Mouse (Mus musculus): ENCODE measurements at regions not wholly inside any gene's neighbourhood (a gene's known extent, or its start where the extent isn't known, plus 50 kb on each side); places are given as distances from the start of the nearest gene placed in this dataset.

- Histone ChIP-seq H3K4me1 (no peaks in the 10 kb centered on the region), H3K4me2 (no peak overlapping the region), H3K4me3 (no peak overlapping the region), H3K9me3 (no peaks in the 10 kb centered on the region), H3K9ac (no peak overlapping the region), H3K36me3 (no peaks in the 10 kb centered on the region), H3K27me3 (0 out of 2 replicates have a peak, but pooled peaks cover 4% of the 10 kb centered on the region), H3K27ac (no peak overlapping the region)
- no peak for ATAC-seq (ENCODE audit: insufficient number of reproducible peaks, insufficient read depth, low FRiP score, low TSS enrichment, low read depth)
Measured at GRCm38 (mm10) chr4:71663397-71663796, 94.4 kb downstream of the Gm11232 start.

- Histone ChIP-seq H3K4me3 (no peak overlapping the region), H3K27ac (no peak overlapping the region), H3K27me3 (no peaks in the 10 kb centered on the region), H3K4me2 (no peak overlapping the region), H3K4me1 (no peaks in the 10 kb centered on the region), H3K9ac (no peak overlapping the region), H3K36me3 (no peaks in the 10 kb centered on the region), H3K9me3 (no peaks in the 10 kb centered on the region)
- 96% methylated on average over 10 of the region's 10 CpGs for WGBS
- ATAC-seq (ENCODE audit: insufficient number of reproducible peaks, insufficient read depth, low FRiP score, low TSS enrichment, low read depth): no peak
Measured at GRCm38 (mm10) chr4:71640521-71640920, 117.2 kb downstream of the Gm11232 start.

- Histone ChIP-seq H3K9me3 (no peaks in the 10 kb centered on the region), H3K4me2 (no peak overlapping the region), H3K36me3 (no peaks in the 10 kb centered on the region), H3K27me3 (no peaks in the 10 kb centered on the region), H3K27ac (no peak overlapping the region), H3K9ac (no peak overlapping the region), H3K4me3 (no peak overlapping the region), H3K4me1 (no peaks in the 10 kb centered on the region)
- 44% methylated on average over 2 of the region's 2 CpGs for whole genome bisulfite sequencing
- no peak for ATAC-seq (ENCODE audit: insufficient number of reproducible peaks, insufficient read depth, low FRiP score, low TSS enrichment, low read depth)
Measured at GRCm38 (mm10) chr4:71627088-71627487, 130.7 kb downstream of the Gm11232 start.

GRCm38 (mm10) chr4:71626626-71627025 lies 131.1 kb downstream of the Gm11232 start:
- 59% methylated on average over 1 of the region's 1 CpGs for WGBS
- no peak for ATAC-seq (ENCODE audit: insufficient number of reproducible peaks, insufficient read depth, low FRiP score, low TSS enrichment, low read depth)
- Histone ChIP-seq H3K27me3 (no peaks in the 10 kb centered on the region), H3K9me3 (no peaks in the 10 kb centered on the region), H3K4me3 (no peak overlapping the region), H3K36me3 (no peaks in the 10 kb centered on the region), H3K9ac (no peak overlapping the region), H3K4me1 (no peaks in the 10 kb centered on the region), H3K27ac (no peak overlapping the region), H3K4me2 (no peak overlapping the region)

GRCm38 (mm10) chr4:71624771-71625170 lies 133.0 kb downstream of the Gm11232 start:
- Histone ChIP-seq H3K27me3 (no peaks in the 10 kb centered on the region), H3K4me1 (no peaks in the 10 kb centered on the region), H3K4me3 (no peak overlapping the region), H3K9me3 (0 out of 2 replicates have a peak, but pooled peaks cover 3% of the 10 kb centered on the region), H3K9ac (no peak overlapping the region), H3K27ac (no peak overlapping the region), H3K36me3 (no peaks in the 10 kb centered on the region), H3K4me2 (no peak overlapping the region)
- ATAC-seq (ENCODE audit: insufficient number of reproducible peaks, insufficient read depth, low FRiP score, low TSS enrichment, low read depth): no peak
- 69% methylated on average over 2 of the region's 2 CpGs for WGBS

- no peaks in the 10 kb centered on the region for H3K4me1 ChIP-seq
- WGBS: 78% methylated on average over 1 of the region's 1 CpGs
- no peaks in the 10 kb centered on the region for H3K27me3 ChIP-seq
- H3K4me3 ChIP-seq: no peak overlapping the region
- no peak overlapping the region for H3K27ac ChIP-seq
- ATAC-seq (ENCODE audit: insufficient number of reproducible peaks, insufficient read depth, low FRiP score, low TSS enrichment, low read depth): no peak
- no peak overlapping the region for H3K9ac ChIP-seq
- H3K36me3 ChIP-seq: no peaks in the 10 kb centered on the region
- no peak overlapping the region for H3K4me2 ChIP-seq
- H3K9me3 ChIP-seq: no peaks in the 10 kb centered on the region
Measured at GRCm38 (mm10) chr4:71613720-71614119, 144.0 kb downstream of the Gm11232 start.

- H3K27ac ChIP-seq: no peak overlapping the region
- no peaks in the 10 kb centered on the region for H3K36me3 ChIP-seq
- no peak overlapping the region for H3K4me3 ChIP-seq
- no peaks in the 10 kb centered on the region for H3K9me3 ChIP-seq
- no peak for ATAC-seq (ENCODE audit: insufficient number of reproducible peaks, insufficient read depth, low FRiP score, low TSS enrichment, low read depth)
- 82% methylated on average over 2 of the region's 2 CpGs for WGBS
- no peaks in the 10 kb centered on the region for H3K4me1 ChIP-seq
- no peak overlapping the region for H3K9ac ChIP-seq
- H3K27me3 ChIP-seq: no peaks in the 10 kb centered on the region
- H3K4me2 ChIP-seq: no peak overlapping the region
Measured at GRCm38 (mm10) chr4:71585880-71586279, 171.9 kb downstream of the Gm11232 start.

GRCm38 (mm10) chr4:71560656-71561055 lies 197.1 kb downstream of the Gm11232 start:
- Histone ChIP-seq H3K27ac (no peak overlapping the region), H3K36me3 (no peaks in the 10 kb centered on the region), H3K9ac (no peak overlapping the region), H3K4me1 (no peaks in the 10 kb centered on the region), H3K4me2 (no peak overlapping the region), H3K4me3 (no peak overlapping the region), H3K9me3 (no peaks in the 10 kb centered on the region), H3K27me3 (no peaks in the 10 kb centered on the region)
- WGBS: 86% methylated on average over 5 of the region's 5 CpGs
- no peak for ATAC-seq (ENCODE audit: insufficient number of reproducible peaks, insufficient read depth, low FRiP score, low TSS enrichment, low read depth)

GRCm38 (mm10) chr4:71539200-71539599 lies 218.6 kb downstream of the Gm11232 start:
- Histone ChIP-seq H3K9me3 (no peaks in the 10 kb centered on the region), H3K36me3 (no peaks in the 10 kb centered on the region), H3K4me1 (no peaks in the 10 kb centered on the region), H3K27me3 (no peaks in the 10 kb centered on the region), H3K27ac (no peak overlapping the region), H3K4me2 (no peak overlapping the region), H3K4me3 (no peak overlapping the region), H3K9ac (no peak overlapping the region)
- no peak for ATAC-seq (ENCODE audit: insufficient number of reproducible peaks, insufficient read depth, low FRiP score, low TSS enrichment, low read depth)

GRCm38 (mm10) chr4:71537971-71538370 lies 219.8 kb downstream of the Gm11232 start:
- WGBS: 70% methylated on average over 2 of the region's 2 CpGs
- H3K27me3 ChIP-seq: no peaks in the 10 kb centered on the region
- no peak overlapping the region for H3K27ac ChIP-seq
- ATAC-seq (ENCODE audit: insufficient number of reproducible peaks, insufficient read depth, low FRiP score, low TSS enrichment, low read depth): no peak
- no peaks in the 10 kb centered on the region for H3K9me3 ChIP-seq
- no peak overlapping the region for H3K4me2 ChIP-seq
- H3K4me3 ChIP-seq: no peak overlapping the region
- no peaks in the 10 kb centered on the region for H3K36me3 ChIP-seq
- H3K9ac ChIP-seq: no peak overlapping the region
- H3K4me1 ChIP-seq: no peaks in the 10 kb centered on the region

GRCm38 (mm10) chr4:71524255-71524970 lies 233.4 kb downstream of the Gm11232 start:
- Histone ChIP-seq H3K4me2 (no peak overlapping the region), H3K4me3 (no peak overlapping the region), H3K4me1 (no peaks in the 10 kb centered on the region), H3K27me3 (no peaks in the 10 kb centered on the region), H3K27ac (no peak overlapping the region), H3K9ac (no peak overlapping the region), H3K36me3 (no peaks in the 10 kb centered on the region), H3K9me3 (no peaks in the 10 kb centered on the region)
- WGBS: 79% methylated on average over 4 of the region's 4 CpGs
- ATAC-seq (ENCODE audit: insufficient number of reproducible peaks, insufficient read depth, low FRiP score, low TSS enrichment, low read depth): no peak

GRCm38 (mm10) chr4:71520751-71521150 lies 237.0 kb downstream of the Gm11232 start:
- H3K27ac ChIP-seq: no peak overlapping the region
- no peak overlapping the region for H3K4me2 ChIP-seq
- no peak overlapping the region for H3K9ac ChIP-seq
- no peaks in the 10 kb centered on the region for H3K36me3 ChIP-seq
- ATAC-seq (ENCODE audit: insufficient number of reproducible peaks, insufficient read depth, low FRiP score, low TSS enrichment, low read depth): no peak
- H3K4me3 ChIP-seq: no peak overlapping the region
- H3K27me3 ChIP-seq: no peaks in the 10 kb centered on the region
- no peaks in the 10 kb centered on the region for H3K9me3 ChIP-seq
- H3K4me1 ChIP-seq: peaks cover 9% of the 10 kb centered on the region

All from embryonic facial prominence, embryonic 13.5 days (tissue).